Mouse (Mus musculus) skeletal muscle tissue, postnatal 0 days (tissue): ENCODE data around the gene Efhc2. TPM values are rescaled to one million over a fixed set of nuclear protein-coding genes. Genes with fewer than 3 reads are reported as not detected.

ENCODE experiments used
- polyA plus RNA-seq: library from polyadenylated mRNA; unstranded; fragments of >200 nt; fragmentation: Nextera tagmentation; extraction: Ambion mirVana; gene quantifications from 2 replicates; pipeline ENCODE4 v1.2.1, GENCODE M21; 2015

Gene Efhc2
- polyA plus RNA-seq: 0.14 and 0.19 TPM in 2 replicates

DNA sequence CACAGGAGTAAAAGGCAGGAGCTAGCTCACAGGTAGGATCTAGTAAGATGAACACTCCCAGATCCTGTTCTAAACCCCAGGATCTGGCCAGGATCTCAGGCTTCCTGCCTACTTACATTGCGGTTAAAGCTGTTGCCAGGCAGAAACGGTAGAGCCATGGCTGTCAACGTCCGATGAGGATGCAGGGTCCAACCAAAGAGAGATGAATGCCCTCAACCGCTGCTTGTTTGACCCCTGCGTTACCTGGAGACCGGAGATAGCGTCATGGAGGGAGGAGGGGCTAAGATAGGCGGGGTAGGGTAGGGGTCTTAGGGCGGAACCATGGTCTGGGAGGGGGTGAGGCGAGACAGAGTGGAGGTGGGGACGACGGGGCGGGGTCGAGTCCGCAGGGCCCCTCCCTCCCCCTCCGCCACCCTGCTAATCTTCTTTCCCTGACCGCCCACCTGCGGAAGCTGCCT is at the start of gene Efhc2:
Gene Efhc2, minus strand, starts transcription at position 243 of the 458 bp plus-strand sequence.

